In genomic region chr3:69373544-69374306, GRCm38 (mm10) we compare ENCODE assay signal across 8 mouse cellular contexts. TPM values are rescaled to one million over a fixed set of nuclear protein-coding genes. Genes with fewer than 3 reads are reported as not detected.
DNase-seq lines count a peak whose midpoint lies in the region; ATAC-seq and TF ChIP-seq lines count a peak whose summit lies in the region.

No protein-coding gene starts in this region.

- ATAC-seq in lung, postnatal 0 days = no peak

- H3K9me3 ChIP-seq in lung, postnatal 0 days (ENCODE audit: low read length) = no peaks in the 10 kb centered on the region

- no peak overlapping the region for H3K4me2 ChIP-seq in lung, postnatal 0 days (replicated peaks; ENCODE audit: low read depth, low read length)

- no peak overlapping the region for H3K4me3 ChIP-seq in lung, postnatal 0 days (ENCODE audit: low read depth, low read length)

- WGBS in lung, postnatal 0 days = 59% methylated on average over 10 of the region's 10 CpGs

- H3K27me3 ChIP-seq in lung, postnatal 0 days (replicated peaks; ENCODE audit: insufficient read depth, low read length) = no peaks in the 10 kb centered on the region

- DNase-seq in lung, postnatal 0 days (ENCODE audit: low spot score) = peak; percentile 17
- DNase-seq in lung, postnatal 25 days (ENCODE audit: low spot score) = no peak
- DNase-seq in c-Kit-positive CD71-negative TER-119-negative erythroid progenitor cells, embryonic 14.5 days (ENCODE audit: low read depth) = peak; percentile 13
- peak; percentile 54 for DNase-seq in left cerebral cortex, adult 11 months (ENCODE audit: low spot score)
- peak; percentile 81 to 86 for DNase-seq in right cerebral cortex, adult 2 months (ENCODE audit: low spot score in 2 of 2)
- DNase-seq in embryo, embryonic 9.5 days (ENCODE audit: extremely low spot score) = no peak
- no peak for DNase-seq in heart, postnatal 4 days
- no peak for DNase-seq in cerebellum, adult 11 months

- no peak overlapping the region for H3K27ac ChIP-seq in lung, postnatal 0 days (ENCODE audit: low read length)

- no peaks in the 10 kb centered on the region for H3K36me3 ChIP-seq in lung, postnatal 0 days (ENCODE audit: insufficient read depth, low read length)

- H3K4me1 ChIP-seq in lung, postnatal 0 days (ENCODE audit: insufficient read depth, low read depth, low read length) = no peaks in the 10 kb centered on the region

- no peak for TF ChIP-seq CTCF in lung, postnatal 0 days (IDR thresholded peaks at IDR 0.05)

- H3K9ac ChIP-seq in lung, postnatal 0 days (replicated peaks; ENCODE audit: low read depth) = no peak overlapping the region

- no peak for TF ChIP-seq EP300 in lung, postnatal 0 days (IDR thresholded peaks at IDR 0.05)

RNA-seq across cellular contexts. Expression of gene Ppm1l, which starts 57.1 kb away (rescaled TPM):
- 5.8 and 8.9 TPM in 2 replicates for polyA plus RNA-seq in lung, postnatal 0 days (2015; fragmentation: Nextera tagmentation; extraction: Ambion mirVana)
- total RNA-seq in heart, postnatal 4 days (2021) = 10 to 100 TPM; 23.0 to 26.1 TPM

Comparison
In these comparisons a context has a peak if more than half of its experiments do, and no peak if none do; other contexts are left out.
1. DNase-seq: peak in lung, postnatal 0 days (single experiment), c-Kit-positive CD71-negative TER-119-negative erythroid progenitor cells, embryonic 14.5 days (single experiment), left cerebral cortex, adult 11 months (single experiment) and right cerebral cortex, adult 2 months (2 of 2); none in lung, postnatal 25 days (single experiment), embryo, embryonic 9.5 days (single experiment), heart, postnatal 4 days (single experiment) and cerebellum, adult 11 months (single experiment).